Mouse (Mus musculus): ENCODE data around the gene Slc5a11. TPM values are rescaled to one million over a fixed set of nuclear protein-coding genes. Genes with fewer than 3 reads are reported as not detected.

Gene Slc5a11
- 0.06 and 0.12 TPM in 2 replicates for polyA plus RNA-seq (2012)

DNA sequence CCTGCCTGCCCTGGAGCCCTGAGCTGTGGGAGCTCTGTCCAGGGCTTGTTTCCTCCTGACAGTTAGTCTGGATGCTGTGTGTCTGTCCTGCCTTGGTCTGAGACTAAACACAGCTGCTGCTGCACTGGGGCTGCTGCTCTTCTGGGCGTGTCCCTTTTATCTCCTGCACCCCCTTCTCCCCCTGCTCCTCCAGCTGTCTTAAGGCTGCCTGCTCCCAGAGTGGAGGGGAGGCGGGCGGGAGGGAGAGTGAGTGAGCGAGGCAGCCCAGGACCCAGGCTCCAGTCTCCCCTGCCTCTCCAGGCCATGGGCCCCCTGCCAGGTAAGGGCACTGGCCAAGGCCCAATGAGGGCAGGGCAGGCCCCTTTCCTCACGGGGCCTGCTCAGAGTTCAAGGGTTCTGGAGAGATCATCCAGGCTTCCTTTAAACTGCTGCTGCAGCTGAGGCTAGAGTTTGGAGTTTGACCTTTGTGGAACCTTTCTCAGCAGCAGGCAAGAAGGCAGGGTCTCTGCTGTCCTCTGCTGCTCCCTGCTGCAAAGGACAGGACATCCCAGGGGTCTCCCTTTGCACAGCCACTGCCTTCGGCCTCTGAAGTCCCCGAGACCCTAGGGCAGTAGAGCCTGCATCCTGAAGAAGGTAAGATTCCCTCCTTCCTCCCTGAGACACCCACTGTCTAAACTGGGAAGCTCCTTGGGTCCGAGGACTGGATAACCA is at the start of gene Slc5a11:
Slc5a11 (plus strand) TSS at position 416 of the 711 bp plus-strand sequence.

Other genes with a start within 250 kb of the Slc5a11 start
- 43.4 and 62.7 TPM in 2 replicates for gene Rbbp6, start 249.1 kb upstream of the Slc5a11 start, polyA plus RNA-seq (2012)
- 44.4 and 53.8 TPM in 2 replicates for gene Tnrc6a, start 90.9 kb upstream of the Slc5a11 start, polyA plus RNA-seq (2012)
- gene Lcmt1, start 155.0 kb downstream of the Slc5a11 start, polyA plus RNA-seq (2012), result 5.4 and 5.5 TPM in 2 replicates
- gene Arhgap17, start 155.1 kb downstream of the Slc5a11 start, polyA plus RNA-seq (2012), result 184 and 189 TPM in 2 replicates
- not detected in 2 replicates for gene Aqp8, start 247.5 kb downstream of the Slc5a11 start, polyA plus RNA-seq (2012)

Data from megakaryocyte-erythroid progenitor cell, adult 5 weeks (primary cell).